Mouse (Mus musculus) heart, embryonic 12.5 days (tissue): ENCODE data around the gene Copa. TPM values are rescaled to one million over a fixed set of nuclear protein-coding genes. Genes with fewer than 3 reads are reported as not detected.

Experiments used
- ATAC-seq: fragments of 200-750 bp; cut with Nextera tagmentation; 2 replicates; pipeline ENCODE4 v1.8.0; 2017; ENCODE audit warnings: moderate TSS enrichment, moderate library complexity; ENCODE audit not compliant: insufficient number of reproducible peaks, low FRiP score
- H3K27ac ChIP-seq: fragments of 300-500 bp; sonication (generic); 2 replicates; pipeline ENCODE4 v1.5.1; 2016; ENCODE audit warnings: mild to moderate bottlenecking, moderate library complexity; ENCODE audit not compliant: poor library complexity, severe bottlenecking
- H3K27me3 ChIP-seq: fragments of 300-500 bp; sonication (generic); replicated peaks from 2 replicates; pipeline ENCODE4 v1.6.1; 2016; ENCODE audit warnings: mild to moderate bottlenecking, moderate library complexity
- H3K36me3 ChIP-seq: fragments of 300-500 bp; sonication (generic); 2 replicates; pipeline ENCODE4 v1.6.1; 2016; ENCODE audit warnings: mild to moderate bottlenecking, moderate library complexity
- H3K4me1 ChIP-seq: fragments of 300-500 bp; sonication (generic); replicated peaks from 2 replicates; pipeline ENCODE4 v1.6.1; 2016; ENCODE audit warnings: mild to moderate bottlenecking
- H3K4me2 ChIP-seq: fragments of 300-500 bp; sonication (generic); 2 replicates; pipeline ENCODE4 v1.6.1; 2016; ENCODE audit warnings: mild to moderate bottlenecking, moderate library complexity
- H3K4me3 ChIP-seq: fragments of 300-500 bp; sonication (generic); 2 replicates; pipeline ENCODE4 v1.5.1; 2016; ENCODE audit warnings: mild to moderate bottlenecking
- H3K9ac ChIP-seq: fragments of 300-500 bp; sonication (generic); 2 replicates; pipeline ENCODE4 v1.6.1; 2016; ENCODE audit warnings: mild to moderate bottlenecking, moderate library complexity
- H3K9me3 ChIP-seq: fragments of 300-500 bp; sonication (generic); replicated peaks from 2 replicates; pipeline ENCODE4 v1.6.1; 2016; ENCODE audit warnings: mild to moderate bottlenecking, moderate library complexity
- WGBS: fragments of 180-500 bp; shearing (Covaris S2); methylation state at CpG from one replicate; pipeline ENCODE4 v1.1.7; 2016; 5-methylcytosine and 5-hydroxymethylcytosine counted together
- polyA plus RNA-seq: library from polyadenylated mRNA; unstranded; fragments of >200 nt; fragmentation: Nextera tagmentation; extraction: Ambion mirVana; gene quantifications from 2 replicates; pipeline ENCODE4 v1.2.1, GENCODE M21; 2016

The Copa gene
- polyA plus RNA-seq, 1 experiment from 2014 or later: 219 TPM

DNA sequence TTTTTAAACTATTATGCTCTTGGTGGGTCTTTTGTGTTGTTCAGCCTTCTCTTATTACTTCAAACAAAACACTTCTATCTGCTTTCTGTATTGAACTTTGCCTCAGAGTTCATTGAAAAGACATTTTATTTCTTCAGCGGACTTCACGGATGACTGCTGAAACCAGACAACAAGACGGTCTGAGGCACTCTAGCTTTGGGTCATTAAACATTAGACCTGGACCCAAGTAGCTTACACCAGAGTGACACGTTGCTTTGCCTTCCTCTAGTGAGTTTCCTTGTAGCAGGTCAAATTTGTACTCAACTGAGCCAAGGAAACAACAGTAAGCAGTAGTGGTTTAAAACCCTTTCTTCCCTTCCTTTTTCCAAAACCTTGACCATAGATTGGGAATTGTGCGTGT, 85.6 kb downstream of the Copa start:
- Histone ChIP-seq H3K4me2 (no peak overlapping the region), H3K27ac (no peak overlapping the region), H3K36me3 (peaks cover 80% of the 10 kb centered on the region), H3K4me3 (no peak overlapping the region), H3K4me1 (peaks cover 8% of the 10 kb centered on the region), H3K9ac (no peak overlapping the region), H3K27me3 (no peaks in the 10 kb centered on the region), H3K9me3 (no peaks in the 10 kb centered on the region)
- 92% methylated on average over 5 of the region's 5 CpGs for WGBS
- no peak for ATAC-seq

DNA sequence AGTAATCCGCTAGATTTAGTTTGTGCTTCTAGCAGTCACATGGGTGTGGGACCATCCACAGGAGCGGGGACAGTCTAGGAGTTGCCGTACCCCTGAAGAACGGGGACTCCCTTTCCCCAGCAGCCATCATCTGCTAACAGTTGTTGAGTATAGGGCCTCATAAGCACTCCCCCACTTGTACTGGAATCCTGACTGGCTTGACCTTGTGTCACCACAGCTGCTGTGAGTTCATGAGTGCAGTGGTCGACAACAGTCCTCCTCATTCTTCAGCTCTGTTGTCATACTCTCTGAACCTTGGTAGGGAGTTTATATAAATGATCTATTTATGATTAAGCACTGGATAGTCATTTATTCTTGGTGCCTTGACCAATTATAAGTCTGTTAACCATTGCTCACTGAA, 87.5 kb downstream of the Copa start:
- H3K36me3 ChIP-seq: peaks cover 93% of the 10 kb centered on the region
- no peak overlapping the region for H3K4me2 ChIP-seq
- no peak overlapping the region for H3K4me3 ChIP-seq
- H3K27ac ChIP-seq: no peak overlapping the region
- peaks cover 9% of the 10 kb centered on the region for H3K4me1 ChIP-seq
- H3K9me3 ChIP-seq: no peaks in the 10 kb centered on the region
- 93% methylated on average over 5 of the region's 5 CpGs for WGBS
- no peak for ATAC-seq
- H3K9ac ChIP-seq: no peak overlapping the region
- no peaks in the 10 kb centered on the region for H3K27me3 ChIP-seq

Other genes with a start within 250 kb of the Copa start
- 0.98 and 1.7 TPM in 2 replicates for gene Cd84, start 242.8 kb upstream of the Copa start, polyA plus RNA-seq
- not detected in 2 replicates for gene Gm10521, start 186.9 kb upstream of the Copa start, polyA plus RNA-seq
- gene Slamf6, start 165.0 kb upstream of the Copa start, polyA plus RNA-seq: not detected in 2 replicates
- gene Vangl2, start 54.1 kb upstream of the Copa start, polyA plus RNA-seq: 13.5 and 14.4 TPM in 2 replicates
- not detected in 2 replicates for gene Nhlh1, start 25.0 kb upstream of the Copa start, polyA plus RNA-seq
- gene Ncstn, start 266 bp downstream of the Copa start, polyA plus RNA-seq: 132 TPM in 2 replicates
- 133 and 139 TPM in 2 replicates for gene Pex19, start 44.2 kb downstream of the Copa start, polyA plus RNA-seq
- 123 and 125 TPM in 2 replicates for gene Dcaf8, start 65.6 kb downstream of the Copa start, polyA plus RNA-seq
- 156 and 164 TPM in 2 replicates for gene Pea15a, start 124.3 kb downstream of the Copa start, polyA plus RNA-seq
- gene Casq1, start 137.3 kb downstream of the Copa start, polyA plus RNA-seq: 182 and 185 TPM in 2 replicates
- 0.17 and 0.19 TPM in 2 replicates for gene Atp1a4, start 175.9 kb downstream of the Copa start, polyA plus RNA-seq
- 24.0 and 26.1 TPM in 2 replicates for gene Igsf8, start 179.1 kb downstream of the Copa start, polyA plus RNA-seq
- gene Atp1a2, start 215.5 kb downstream of the Copa start, polyA plus RNA-seq: 23.4 and 25.9 TPM in 2 replicates
- gene Kcnj9, start 246.8 kb downstream of the Copa start, polyA plus RNA-seq: not detected in 2 replicates